Mouse (Mus musculus) E14TG2a.4 (cell line): ENCODE measurements around the gene Foxl1.

Experiments
- CTCF ChIP-seq: conservative IDR thresholded peaks from 2 replicates; pipeline ENCODE4 v1.5.1; 2014; ENCODE audit warnings: low read length
- NANOG ChIP-seq: IDR thresholded peaks from 2 replicates; pipeline ENCODE4 v1.6.1; 2014; ENCODE audit warnings: borderline replicate concordance, low read length, mixed read lengths

DNA sequence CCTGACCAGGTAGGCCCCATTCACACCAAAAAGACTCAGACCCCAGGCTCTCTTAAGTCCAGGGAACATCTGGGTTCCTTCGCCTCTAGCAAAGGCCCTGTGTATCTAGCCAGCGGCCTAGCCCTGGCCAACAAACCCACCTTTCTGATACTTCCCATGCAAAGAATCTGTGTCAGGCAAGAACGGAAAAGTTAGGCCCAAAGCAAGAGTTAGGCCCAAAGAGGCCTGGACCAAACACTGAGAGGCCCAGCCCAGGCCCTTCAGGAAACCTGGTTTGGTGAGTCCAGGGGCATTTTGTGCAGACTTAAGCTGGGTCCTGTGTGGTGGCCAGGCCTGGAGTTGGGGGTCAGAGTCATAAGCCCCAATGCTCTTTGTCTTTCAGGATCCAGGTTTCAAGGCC is 42.2 kb upstream of the Foxl1 start:
- TF ChIP-seq CTCF (no peak), NANOG (no peak)
